Mouse (Mus musculus) gastrocnemius, adult 2 months (tissue): Measurements from ENCODE around the gene Tpcn1. TPM values are rescaled to one million over a fixed set of nuclear protein-coding genes. Genes with fewer than 3 reads are reported as not detected.

Experiments
- DNase-seq: peaks from one replicate; pipeline ENCODE4 v3.0.0; 2022
- H3K27ac ChIP-seq: fragments of 200-600 bp; 2 replicates; pipeline ENCODE4 v1.8.1; 2022; ENCODE audit warnings: mild to moderate bottlenecking
- H3K4me3 ChIP-seq: fragments of 200-600 bp; 2 replicates; pipeline ENCODE4 v1.8.1; 2022; ENCODE audit warnings: mild to moderate bottlenecking, moderate library complexity
- CTCF ChIP-seq: fragments of 200-600 bp; IDR thresholded peaks from 2 replicates; pipeline ENCODE4 v1.8.1; 2022; ENCODE audit warnings: antibody characterized with exemption, mild to moderate bottlenecking, moderate library complexity
- intact Hi-C: fragments of 180-260 bp; cut with DNase I; formaldehyde crosslinking; loops from one replicate; pipeline ENCODE4 v1.15.1; 2025
- total RNA-seq, 2 experiments: library from RNA; stranded (reverse); gene quantifications; 2 replicates each; pipeline ENCODE4 v1.2.3; 2021

Tpcn1 gene
- total RNA-seq, 2 experiments from 2014 or later = 42.7 to 44.8 TPM

- peak overlapping the region; percentile 49 for H3K4me3 ChIP-seq
- intact Hi-C loops = loop anchor here (1.0 to 2.0 kb wide), 2 partner anchors 16 to 26 kb away; partner anchors contain the start of genes Iqcd and Tpcn1
- peak overlapping the region; percentile 89 for H3K27ac ChIP-seq
- TF ChIP-seq CTCF = no peak
- DNase-seq = peak; percentile 95
Observed at GRCm38 (mm10) chr5:120562956-120563913, 25.2 kb downstream of the Tpcn1 start.

DNA sequence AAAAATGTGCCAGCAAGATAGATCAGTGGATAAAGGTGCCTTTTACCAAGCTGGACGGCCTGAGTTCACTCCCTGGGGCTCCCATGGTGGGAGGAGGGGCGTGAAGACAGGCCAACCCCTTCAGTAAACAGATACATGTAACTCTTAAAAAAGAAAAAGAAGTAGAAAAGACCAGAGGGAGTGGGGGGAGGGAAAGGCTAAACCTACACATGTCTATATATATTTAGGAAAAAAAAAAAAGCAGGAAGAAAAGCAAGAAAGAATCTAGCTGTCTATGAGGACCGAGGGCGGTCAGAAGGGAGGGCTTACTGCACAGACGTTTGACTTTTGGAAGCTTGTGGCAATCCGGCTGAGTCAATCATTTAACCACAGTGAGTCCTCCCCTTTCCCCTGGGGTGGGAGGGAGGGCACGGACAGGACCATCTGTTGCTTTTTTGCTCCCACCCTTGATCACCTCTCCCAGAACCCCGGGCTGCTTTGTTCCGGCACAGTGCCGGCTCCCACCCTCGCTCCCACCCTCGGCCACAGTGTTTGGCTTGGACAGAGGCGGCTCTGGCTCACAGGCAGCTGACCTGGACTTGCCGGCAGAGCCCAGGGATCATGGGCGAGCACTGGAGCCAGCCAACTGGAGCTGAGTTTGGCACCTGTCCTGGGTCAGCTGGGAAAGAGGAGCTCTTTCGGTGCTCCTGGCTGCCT lies 27.7 kb downstream of the Tpcn1 start:
- intact Hi-C loops = no loop called here
- Histone ChIP-seq H3K27ac (peak overlapping the region; percentile 96), H3K4me3 (peak overlapping the region; percentile 63)
- DNase-seq = peak; percentile 95
- TF ChIP-seq CTCF = no peak

DNA sequence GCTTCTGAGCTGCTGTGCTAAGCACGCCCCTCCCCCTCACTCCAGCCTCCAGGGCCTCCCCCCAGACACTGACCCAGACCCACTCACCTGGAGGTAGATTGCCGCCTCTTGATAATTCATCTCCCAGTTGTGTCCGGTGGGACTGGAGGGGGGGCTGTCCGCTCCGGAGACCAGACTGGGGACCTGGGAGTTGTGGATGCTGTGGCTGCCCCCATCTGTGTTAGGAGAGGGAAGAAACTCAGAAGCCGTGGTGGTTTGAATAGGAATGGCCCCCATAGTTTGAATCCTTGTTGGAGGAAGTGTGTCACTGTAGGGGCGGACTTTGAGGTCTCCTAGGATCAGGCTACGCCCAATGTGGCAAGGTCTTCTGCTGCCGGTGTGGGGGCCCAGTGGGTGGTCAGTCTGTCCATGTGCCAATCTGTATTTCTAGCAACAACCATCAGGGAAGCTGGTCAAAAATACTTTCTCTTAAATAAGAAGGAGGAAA lies 28.3 kb downstream of the Tpcn1 start:
- no peak for DNase-seq
- Histone ChIP-seq H3K27ac (peak overlapping the region; percentile 96), H3K4me3 (peak overlapping the region; percentile 63)
- intact Hi-C loops = no loop called here
- TF ChIP-seq CTCF = no peak

GRCm38 (mm10) chr5:120558762-120559161 lies 29.7 kb downstream of the Tpcn1 start:
- Histone ChIP-seq H3K27ac (peak overlapping the region; percentile 96), H3K4me3 (peak overlapping the region; percentile 15)
- no peak for TF ChIP-seq CTCF
- DNase-seq = peak; percentile 56
- intact Hi-C loops = no loop called here

- no peak overlapping the region; the same call in 1 of the 2 replicates for H3K4me3 ChIP-seq
- intact Hi-C loops = no loop called here
Observed at GRCm38 (mm10) chr5:120558041-120558440, 30.4 kb downstream of the Tpcn1 start.

DNA sequence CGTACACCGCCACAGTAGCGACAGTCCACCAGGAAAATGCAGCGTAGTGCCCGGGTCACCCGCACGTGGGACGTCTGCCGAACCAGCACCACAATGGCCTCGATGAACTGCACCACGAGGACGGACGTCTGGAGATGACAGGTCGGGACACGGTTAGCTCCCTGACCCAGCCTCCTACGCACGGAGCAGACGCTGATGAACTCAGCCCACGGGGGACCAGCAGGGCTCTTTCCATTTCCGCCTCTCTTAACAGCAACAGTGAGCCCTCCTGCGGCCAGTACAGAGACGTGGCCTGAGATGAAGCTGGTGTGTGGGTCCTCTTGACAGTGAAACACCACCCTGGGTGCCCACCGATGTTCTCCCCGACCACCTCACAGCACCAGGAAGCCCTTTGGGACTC lies 32.6 kb downstream of the Tpcn1 start:
- no peak overlapping the region; the same call in 1 of the 2 replicates for H3K27ac ChIP-seq
- no peak overlapping the region for H3K4me3 ChIP-seq
- intact Hi-C loops = no loop called here
- DNase-seq = no peak
- TF ChIP-seq CTCF = no peak

More at GRCm38 (mm10) chr5:120558041-120558440, 30.4 kb downstream of the Tpcn1 start:
- H3K27ac ChIP-seq = peak overlapping the region; percentile 96
- DNase-seq = no peak
- no peak for TF ChIP-seq CTCF

GRCm38 (mm10) chr5:120550673-120551072 lies 37.8 kb downstream of the Tpcn1 start:
- H3K27ac ChIP-seq = no peak overlapping the region
- intact Hi-C loops = no loop called here
- no peak overlapping the region for H3K4me3 ChIP-seq
- no peak for DNase-seq
- TF ChIP-seq CTCF = no peak

DNA sequence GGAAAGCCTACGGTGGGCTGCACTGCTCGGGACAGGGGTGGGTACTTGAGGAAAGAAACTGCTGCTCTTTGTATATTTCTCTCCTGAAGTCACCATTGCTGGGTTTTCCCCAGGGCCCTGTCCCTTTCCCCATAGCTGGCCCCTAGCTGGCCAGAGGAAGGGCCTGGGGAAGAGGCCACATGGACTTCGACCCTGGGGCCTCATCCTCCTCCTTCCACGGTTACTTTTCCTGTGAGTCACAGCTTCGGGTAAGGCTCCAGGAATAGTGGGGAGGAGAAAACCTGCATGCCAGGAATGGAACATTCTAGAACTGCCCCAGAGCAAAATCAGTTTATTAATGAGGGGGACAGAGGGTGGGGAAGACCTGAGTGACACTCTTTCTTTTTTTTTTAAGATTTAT lies 38.3 kb downstream of the Tpcn1 start:
- Histone ChIP-seq H3K4me3 (no peak overlapping the region), H3K27ac (no peak overlapping the region)
- no peak for DNase-seq
- intact Hi-C loops = no loop called here
- TF ChIP-seq CTCF = no peak

DNA sequence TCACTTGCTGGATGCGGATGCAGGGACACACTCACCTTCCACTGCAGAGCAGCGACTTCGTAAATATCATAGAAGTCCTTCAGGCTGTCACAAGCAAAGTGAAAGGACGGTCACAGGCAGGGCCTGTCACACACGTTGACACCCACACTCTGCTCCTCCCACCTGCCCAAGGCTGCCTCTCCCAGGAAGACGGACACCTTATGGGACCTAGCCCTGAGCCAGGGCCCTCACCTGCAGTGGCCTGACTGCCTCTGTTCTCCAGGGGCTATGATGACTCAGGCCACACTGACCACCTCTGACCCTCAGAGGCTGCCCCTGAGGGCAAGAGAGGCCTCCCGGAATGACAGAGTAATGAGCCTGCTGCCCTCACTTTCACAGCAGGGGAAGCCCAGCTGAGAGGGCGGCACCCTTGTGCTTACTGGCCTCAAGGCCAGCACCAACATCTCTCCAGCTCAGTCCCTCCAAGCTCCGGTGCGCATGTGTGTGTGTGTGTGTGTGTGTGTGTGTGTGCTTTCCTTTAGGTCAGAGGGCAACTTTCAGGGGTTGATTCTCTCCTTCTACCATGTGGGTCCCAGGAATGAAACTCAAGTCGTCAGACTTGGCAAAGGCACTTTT lies 40.1 kb downstream of the Tpcn1 start:
- no peak for DNase-seq
- TF ChIP-seq CTCF = no peak
- intact Hi-C loops = no loop called here
- Histone ChIP-seq H3K4me3 (no peak overlapping the region), H3K27ac (no peak overlapping the region)

DNA sequence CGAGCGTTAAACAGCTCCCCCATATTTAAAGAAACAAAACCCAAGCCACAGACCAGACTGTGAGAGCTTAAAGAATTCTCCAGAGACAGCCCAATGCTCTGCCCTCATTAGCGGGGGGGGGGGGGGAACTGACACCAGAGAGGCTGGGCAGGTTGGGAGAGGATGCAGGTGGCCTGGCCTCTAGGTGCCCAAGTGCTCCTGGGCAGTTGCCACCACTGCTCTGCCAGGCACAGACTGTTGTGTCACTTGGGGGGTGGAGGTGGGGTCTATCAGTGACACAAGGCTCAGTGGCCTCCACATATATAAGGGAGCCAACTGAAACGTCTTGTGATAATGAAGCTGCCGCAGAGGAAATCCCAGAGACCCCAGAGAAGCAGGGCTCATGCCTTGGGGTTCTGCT lies 51.8 kb downstream of the Tpcn1 start:
- Histone ChIP-seq H3K27ac (peak overlapping the region; percentile 77), H3K4me3 (no peak overlapping the region)
- DNase-seq = no peak
- intact Hi-C loops = no loop called here
- no peak for TF ChIP-seq CTCF

- peak; percentile 68 for DNase-seq
- H3K27ac ChIP-seq = peak overlapping the region; percentile 77
- intact Hi-C loops = no loop called here
- no peak for TF ChIP-seq CTCF
- no peak overlapping the region for H3K4me3 ChIP-seq
Observed at GRCm38 (mm10) chr5:120536046-120536445, 52.4 kb downstream of the Tpcn1 start.

- intact Hi-C loops = no loop called here
- no peak overlapping the region for H3K4me3 ChIP-seq
- 0 out of 2 replicates have a peak overlapping the region, but pooled peaks have one; percentile 7 for H3K27ac ChIP-seq
- DNase-seq = no peak
- TF ChIP-seq CTCF = no peak
Observed at GRCm38 (mm10) chr5:120534686-120535075, 53.8 kb downstream of the Tpcn1 start.
